Mouse (Mus musculus): Measurements from ENCODE around the gene Sco1. TPM values are rescaled to one million over a fixed set of nuclear protein-coding genes. Genes with fewer than 3 reads are reported as not detected.

Sco1 gene
- polyA plus RNA-seq, 1 experiment from 2014 or later, result 16.0 TPM

DNA sequence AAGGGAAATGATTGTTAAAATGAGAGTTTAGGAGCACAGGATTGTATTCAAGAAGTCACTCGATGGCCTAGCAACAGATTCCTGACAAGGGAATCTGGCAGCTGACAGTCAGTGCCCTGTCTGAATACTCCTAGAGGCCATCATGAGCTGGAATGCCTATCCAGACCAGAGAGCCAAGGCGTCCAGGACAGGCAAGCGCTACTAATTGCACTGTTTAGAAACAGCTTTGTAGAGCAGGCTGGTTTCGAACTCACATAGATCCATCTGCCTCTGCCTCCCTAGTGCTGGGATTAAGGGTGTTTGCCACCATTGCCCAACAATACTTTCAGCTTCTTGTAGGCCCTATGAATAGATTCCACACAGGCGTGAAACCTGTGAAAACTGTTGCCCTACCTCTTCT lies 61.8 kb downstream of the Sco1 start:
- ATAC-seq (replicated peaks; ENCODE audit: low FRiP score, low read depth), result no peak
- 84% methylated on average over 5 of the region's 5 CpGs for WGBS
- Histone ChIP-seq H3K27ac (no peak overlapping the region), H3K4me2 (ENCODE audit: low read length) (no peak overlapping the region), H3K4me1 (replicated peaks; ENCODE audit: insufficient read depth, low read length) (no peaks in the 10 kb centered on the region), H3K27me3 (ENCODE audit: insufficient read depth, low read length) (no peaks in the 10 kb centered on the region), H3K9me3 (replicated peaks; ENCODE audit: low read length) (no peaks in the 10 kb centered on the region), H3K36me3 (ENCODE audit: insufficient read depth, low read length) (no peaks in the 10 kb centered on the region), H3K9ac (ENCODE audit: low read depth, low read length) (no peak overlapping the region), H3K4me3 (replicated peaks; ENCODE audit: low read depth, low read length) (no peak overlapping the region)
- TF ChIP-seq CTCF (IDR thresholded peaks at IDR 0.05; ENCODE audit: low read depth), result no peak
- DNase-seq (ENCODE audit: low spot score), result no peak

DNA sequence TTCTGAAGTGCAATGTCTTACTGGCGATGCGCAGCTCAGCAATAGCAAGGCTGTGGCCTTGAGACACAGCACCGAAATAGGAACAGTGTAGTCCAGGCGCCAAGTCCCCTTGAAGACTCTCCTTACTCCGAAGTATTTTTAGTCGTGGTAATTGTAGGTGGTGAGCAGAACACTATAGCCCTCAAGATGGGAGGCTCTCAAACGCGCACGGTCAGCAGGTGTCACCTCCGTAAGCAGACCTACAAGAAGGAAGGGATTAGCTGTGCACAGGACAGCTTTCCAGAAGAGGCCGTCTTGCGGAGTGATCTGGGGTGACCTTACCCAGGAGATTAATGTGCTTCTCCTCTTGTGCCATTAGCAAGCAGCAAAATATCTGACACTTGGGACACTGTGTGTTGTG lies 62.4 kb downstream of the Sco1 start:
- DNase-seq (ENCODE audit: low spot score), result no peak
- H3K4me2 ChIP-seq (ENCODE audit: low read length), result no peak overlapping the region
- WGBS, result 84% methylated on average over 12 of the region's 12 CpGs
- no peaks in the 10 kb centered on the region for H3K4me1 ChIP-seq (replicated peaks; ENCODE audit: insufficient read depth, low read length)
- H3K27me3 ChIP-seq (ENCODE audit: insufficient read depth, low read length), result no peaks in the 10 kb centered on the region
- no peak for ATAC-seq (replicated peaks; ENCODE audit: low FRiP score, low read depth)
- no peaks in the 10 kb centered on the region for H3K9me3 ChIP-seq (replicated peaks; ENCODE audit: low read length)
- TF ChIP-seq CTCF (IDR thresholded peaks at IDR 0.05; ENCODE audit: low read depth), result no peak
- no peak overlapping the region for H3K4me3 ChIP-seq (replicated peaks; ENCODE audit: low read depth, low read length)
- H3K9ac ChIP-seq (ENCODE audit: low read depth, low read length), result no peak overlapping the region
- no peak overlapping the region for H3K27ac ChIP-seq
- no peaks in the 10 kb centered on the region for H3K36me3 ChIP-seq (ENCODE audit: insufficient read depth, low read length)

Small RNA genes lying within 50 kb of the gene (microRNA-seq; reads per million reads assigned to microRNA genes)
- not detected for gene Mir6923

Other genes starting within 250 kb of the Sco1 start
- 0.09 and 0.12 TPM in 2 replicates for gene Pirt, start 140.7 kb upstream of the Sco1 start, polyA plus RNA-seq (2015; fragmentation: Nextera tagmentation; extraction: Ambion mirVana)
- 0.69 and 1.1 TPM in 2 replicates for gene Tmem238l, start 96.0 kb upstream of the Sco1 start, polyA plus RNA-seq (2015; fragmentation: Nextera tagmentation; extraction: Ambion mirVana)
- 1.5 and 1.8 TPM in 2 replicates for gene Tmem220, start 27.5 kb upstream of the Sco1 start, polyA plus RNA-seq (2015; fragmentation: Nextera tagmentation; extraction: Ambion mirVana)
- 29.0 and 29.5 TPM in 2 replicates for gene Adprm, start 76 bp upstream of the Sco1 start, polyA plus RNA-seq (2015; fragmentation: Nextera tagmentation; extraction: Ambion mirVana)
- 0.01 and 0.05 TPM in 2 replicates for gene Myh3, start 25.6 kb downstream of the Sco1 start, polyA plus RNA-seq (2015; fragmentation: Nextera tagmentation; extraction: Ambion mirVana)
- gene Myh2, start 118.4 kb downstream of the Sco1 start, polyA plus RNA-seq (2015; fragmentation: Nextera tagmentation; extraction: Ambion mirVana), result not detected in 2 replicates
- not detected in 2 replicates for gene Myh1, start 147.4 kb downstream of the Sco1 start, polyA plus RNA-seq (2015; fragmentation: Nextera tagmentation; extraction: Ambion mirVana)
- gene Myh4, start 185.4 kb downstream of the Sco1 start, polyA plus RNA-seq (2015; fragmentation: Nextera tagmentation; extraction: Ambion mirVana), result not detected in 2 replicates
- 0.03 and 0.05 TPM in 2 replicates for gene Myh8, start 224.5 kb downstream of the Sco1 start, polyA plus RNA-seq (2015; fragmentation: Nextera tagmentation; extraction: Ambion mirVana)